Mouse (Mus musculus) myocyte (in vitro differentiated cells): ENCODE measurements around the gene Tanc1. TPM values are rescaled to one million over a fixed set of nuclear protein-coding genes. Genes with fewer than 3 reads are reported as not detected.
A peak's percentile ranks its signal among the peaks of the same experiment; 100 is the strongest.

Experiments
- H3K27me3 ChIP-seq: one replicate; pipeline ENCODE4 v1.6.1; 2011; ENCODE audit not compliant: control insufficient read depth, insufficient read depth, insufficient read length
- H3K36me3 ChIP-seq: one replicate; pipeline ENCODE4 v1.6.1; 2011; ENCODE audit not compliant: control insufficient read depth, insufficient read depth
- H3K4me2 ChIP-seq: one replicate; pipeline ENCODE4 v1.6.1; 2011; ENCODE audit warnings: low read depth, control low read depth
- H3K4me3 ChIP-seq: one replicate; pipeline ENCODE4 v1.5.1; 2011; ENCODE audit warnings: mild to moderate bottlenecking, control low read depth, moderate library complexity
- H3K79me2 ChIP-seq: one replicate; pipeline ENCODE4 v1.6.1; 2011; ENCODE audit not compliant: control insufficient read depth, insufficient read depth
- H3ac ChIP-seq: one replicate; pipeline ENCODE4 v1.6.1; 2011; ENCODE audit not compliant: control insufficient read depth, insufficient read length
- CEBPB ChIP-seq: IDR thresholded peaks from 2 replicates; pipeline ENCODE4 v1.6.1; 2011; ENCODE audit warnings: mild to moderate bottlenecking, moderate library complexity; ENCODE audit not compliant: poor library complexity, insufficient read depth, severe bottlenecking
- E2F4 ChIP-seq: IDR thresholded peaks from one replicate; pipeline ENCODE4 v1.6.1; 2011; ENCODE audit warnings: mild to moderate bottlenecking, control low read depth, moderate library complexity; ENCODE audit not compliant: insufficient read depth
- MAX ChIP-seq: IDR thresholded peaks from one replicate; pipeline ENCODE4 v1.6.1; 2011; ENCODE audit warnings: low read depth, mild to moderate bottlenecking, control low read depth
- MYOD1 ChIP-seq, 3 experiments: IDR thresholded peaks; one replicate each; pipeline ENCODE4 v1.6.1; 2011; ENCODE audit warnings: control low read depth in 2 of 3, low read depth in 2 of 3, mild to moderate bottlenecking in 2 of 3, moderate library complexity in 1 of 3; ENCODE audit not compliant: insufficient read length in 2 of 3, control insufficient read depth in 1 of 3
- MYOG ChIP-seq, 3 experiments: IDR thresholded peaks; one replicate each; pipeline ENCODE4 v1.6.1; 2011; ENCODE audit warnings: control low read depth in 2 of 3, low read depth in 2 of 3, mild to moderate bottlenecking in 2 of 3; ENCODE audit not compliant: insufficient read length in 2 of 3, control insufficient read depth in 1 of 3, insufficient read depth in 1 of 3
- POLR2A ChIP-seq: IDR thresholded peaks from one replicate; pipeline ENCODE4 v1.6.1; 2011; ENCODE audit warnings: low read depth, mild to moderate bottlenecking, control low read depth, moderate library complexity; ENCODE audit not compliant: insufficient read length
- POLR2AphosphoS2 ChIP-seq: IDR thresholded peaks from one replicate; pipeline ENCODE4 v1.6.1; 2011; ENCODE audit warnings: low read depth, control low read depth; ENCODE audit not compliant: insufficient read length
- REST ChIP-seq: IDR thresholded peaks from one replicate; pipeline ENCODE4 v1.6.1; 2011; ENCODE audit warnings: mild to moderate bottlenecking, control low read depth, moderate library complexity; ENCODE audit not compliant: insufficient read depth, insufficient read length
- SRF ChIP-seq: IDR thresholded peaks from one replicate; pipeline ENCODE4 v1.6.1; 2011; ENCODE audit warnings: low read depth; ENCODE audit not compliant: control insufficient read depth, insufficient read length
- TCF12 ChIP-seq: IDR thresholded peaks from one replicate; pipeline ENCODE4 v1.6.1; 2011; ENCODE audit warnings: mild to moderate bottlenecking, control low read depth; ENCODE audit not compliant: poor library complexity, insufficient read depth, severe bottlenecking
- TCF3 ChIP-seq: IDR thresholded peaks from one replicate; pipeline ENCODE4 v1.6.1; 2011; ENCODE audit warnings: low read depth, control low read depth; ENCODE audit not compliant: insufficient read length
- USF1 ChIP-seq: IDR thresholded peaks from one replicate; pipeline ENCODE4 v1.6.1; 2011; ENCODE audit warnings: low read depth, mild to moderate bottlenecking, control low read depth, moderate library complexity
- polyA plus RNA-seq: library from polyadenylated mRNA; unstranded; fragments of >200 nt; fragmentation: generic; extraction: Trizol; gene quantifications from one replicate; pipeline ENCODE4 v1.2.1, GENCODE M21; 2012; ENCODE audit warnings: missing spikeins

Gene Tanc1
- polyA plus RNA-seq, 1 experiment = 24.7 TPM

DNA sequence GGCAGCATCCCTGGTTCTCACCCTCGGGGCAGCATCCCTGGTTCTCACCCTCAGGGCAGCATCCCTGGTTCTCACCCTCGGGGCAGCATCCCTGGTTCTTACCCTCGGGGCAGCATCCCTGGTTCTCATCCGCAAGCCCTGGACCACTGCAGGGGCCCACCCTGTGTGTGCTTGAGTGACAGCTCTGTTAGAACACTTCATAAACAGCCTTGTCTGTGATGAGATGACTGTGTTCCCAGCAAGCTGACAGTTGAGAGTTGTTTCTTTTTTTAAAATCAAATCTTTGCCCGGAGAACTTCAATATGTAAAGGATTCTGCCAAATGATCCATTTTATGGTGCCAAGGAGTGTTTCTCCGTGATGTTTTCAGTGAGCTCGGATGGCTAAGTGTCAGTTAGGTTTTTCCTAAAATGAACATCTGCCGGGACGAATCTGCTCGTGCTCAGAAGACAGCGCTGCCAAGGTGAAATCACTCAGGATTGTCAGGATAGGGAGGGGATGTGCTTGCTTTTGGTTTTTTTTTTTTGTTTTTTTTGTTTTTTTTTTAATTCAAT, 216.3 kb downstream of the Tanc1 start:
- peaks cover 9% of the 10 kb centered on the region for H3K36me3 ChIP-seq
- H3K4me3 ChIP-seq = no peak overlapping the region
- H3K79me2 ChIP-seq = no peaks in the 10 kb centered on the region
- H3K4me2 ChIP-seq = peak overlapping the region; percentile 53
- no peaks in the 10 kb centered on the region for H3K27me3 ChIP-seq
- no peak overlapping the region for H3ac ChIP-seq
- TF ChIP-seq SRF (no peak), TCF3 (no peak), POLR2A (no peak), MAX (no peak), POLR2AphosphoS2 (no peak), CEBPB (no peak), TCF12 (no peak), MYOD1 (IDR thresholded peaks at IDR 0.05; ENCODE audit: control insufficient read depth in 1 of 3, insufficient read length in 2 of 3, low read depth in 2 of 3) (no peak), E2F4 (no peak), USF1 (no peak), MYOG (IDR thresholded peaks at IDR 0.05; ENCODE audit: control insufficient read depth in 1 of 3, insufficient read depth in 1 of 3, insufficient read length in 2 of 3, low read depth in 2 of 3) (no peak), REST (no peak)

DNA sequence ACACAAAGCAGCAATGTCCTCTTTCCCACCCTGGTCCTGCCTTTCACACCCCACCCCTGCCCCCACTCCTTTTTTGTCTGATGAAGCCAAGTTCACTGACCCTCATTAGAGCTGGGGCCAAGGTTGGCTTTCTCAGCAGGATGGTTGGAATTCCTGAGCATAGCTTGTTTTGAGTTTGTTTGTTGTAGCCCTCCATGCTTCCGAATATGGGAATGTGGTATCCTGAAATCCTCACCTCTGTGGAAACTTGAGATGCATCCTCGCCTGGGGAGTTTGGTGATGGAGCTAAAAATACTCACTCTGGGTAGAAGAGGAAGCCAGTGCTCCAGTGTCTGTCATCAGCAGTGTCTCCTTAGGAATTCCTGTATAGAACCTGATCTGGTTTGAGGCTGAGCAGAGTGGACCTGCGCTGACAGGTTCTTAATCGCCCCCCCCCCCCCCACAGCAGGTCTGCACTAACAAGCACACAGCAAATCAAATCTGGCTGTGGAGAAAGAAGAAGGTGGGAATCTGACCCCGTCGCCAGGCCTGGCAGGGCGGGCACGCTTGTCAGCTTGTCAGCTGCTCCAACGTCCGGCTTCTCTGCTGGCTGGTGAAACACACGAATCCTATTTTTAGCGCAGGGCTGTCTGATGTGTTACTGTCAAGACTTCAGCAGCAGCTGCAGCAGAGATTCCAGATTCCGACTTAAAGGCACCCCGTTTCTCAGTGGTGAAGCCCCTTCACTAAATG, 217.1 kb downstream of the Tanc1 start:
- Histone ChIP-seq H3K4me3 (no peak overlapping the region), H3K4me2 (peak overlapping the region; percentile 53), H3K36me3 (peaks cover 15% of the 10 kb centered on the region), H3K27me3 (no peaks in the 10 kb centered on the region), H3ac (no peak overlapping the region), H3K79me2 (no peaks in the 10 kb centered on the region)
- no peak for TF ChIP-seq POLR2AphosphoS2
- peak; percentile 96 for TF ChIP-seq SRF
- TF ChIP-seq MAX = no peak
- TF ChIP-seq USF1 = no peak
- TF ChIP-seq POLR2A = no peak
- no peak for TF ChIP-seq E2F4
- peak; percentile 25 for TF ChIP-seq TCF3
- no peak for TF ChIP-seq REST
- TF ChIP-seq TCF12 = peak; percentile 16
- peak; percentile 84 to 96 (median 84) for TF ChIP-seq MYOG (IDR thresholded peaks at IDR 0.05; ENCODE audit: control insufficient read depth in 1 of 3, insufficient read depth in 1 of 3, insufficient read length in 2 of 3, low read depth in 2 of 3)
- peak; percentile 71 to 90 (median 72) for TF ChIP-seq MYOD1 (IDR thresholded peaks at IDR 0.05; ENCODE audit: control insufficient read depth in 1 of 3, insufficient read length in 2 of 3, low read depth in 2 of 3)

DNA sequence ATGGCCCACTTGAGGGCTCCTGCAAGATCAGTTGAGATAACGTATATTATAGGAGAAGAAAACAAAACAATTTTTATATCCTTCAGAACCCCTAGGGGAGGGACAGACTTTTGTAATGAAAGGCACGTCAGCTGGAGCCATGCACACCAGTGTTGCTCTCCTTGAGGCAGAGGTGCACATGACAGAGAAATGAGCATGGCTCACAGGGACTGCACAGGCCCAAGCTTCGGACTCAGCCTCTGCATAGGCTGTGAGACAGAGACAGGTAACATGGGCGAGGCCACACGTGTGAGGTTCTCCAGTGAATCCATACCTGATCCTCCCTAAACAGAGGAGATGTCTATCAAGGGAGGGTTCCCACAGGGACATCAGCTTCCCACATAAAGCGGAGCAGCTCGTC, 217.9 kb downstream of the Tanc1 start:
- no peak overlapping the region for H3K4me3 ChIP-seq
- no peak for TF ChIP-seq REST
- no peak for TF ChIP-seq POLR2A
- H3K4me2 ChIP-seq = peak overlapping the region; percentile 53
- H3ac ChIP-seq = no peak overlapping the region
- peaks cover 16% of the 10 kb centered on the region for H3K36me3 ChIP-seq
- no peaks in the 10 kb centered on the region for H3K27me3 ChIP-seq
- H3K79me2 ChIP-seq = no peaks in the 10 kb centered on the region

DNA sequence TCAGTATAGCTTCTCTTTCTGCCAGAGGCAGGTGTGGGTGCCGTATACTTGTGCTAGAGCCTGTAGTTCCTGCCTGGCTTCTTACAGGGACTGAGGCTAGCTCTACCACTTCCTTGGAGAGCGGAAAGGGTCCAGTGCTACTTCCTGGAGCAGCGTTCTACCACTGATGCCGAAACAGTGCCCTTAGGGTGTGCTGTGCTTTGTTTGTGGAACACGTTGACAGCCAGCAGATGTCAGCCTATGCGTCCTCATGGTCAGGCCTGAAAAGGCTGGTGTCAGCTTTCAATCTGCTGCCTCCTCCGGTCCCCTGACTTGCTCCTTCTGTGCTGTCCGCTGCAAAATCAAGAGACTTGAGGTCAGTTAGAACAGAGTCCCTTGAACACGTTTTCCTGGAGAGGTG, 218.3 kb downstream of the Tanc1 start:
- no peak overlapping the region for H3K4me3 ChIP-seq
- peak overlapping the region; percentile 4 for H3K4me2 ChIP-seq
- no peak overlapping the region for H3ac ChIP-seq
- TF ChIP-seq CEBPB (no peak), MYOD1 (IDR thresholded peaks at IDR 0.05; ENCODE audit: control insufficient read depth in 1 of 3, insufficient read length in 2 of 3, low read depth in 2 of 3) (peak in 1 of 3 experiments; percentile 35), REST (no peak), USF1 (no peak)
- peaks cover 20% of the 10 kb centered on the region for H3K36me3 ChIP-seq
- no peaks in the 10 kb centered on the region for H3K79me2 ChIP-seq
- no peaks in the 10 kb centered on the region for H3K27me3 ChIP-seq

DNA sequence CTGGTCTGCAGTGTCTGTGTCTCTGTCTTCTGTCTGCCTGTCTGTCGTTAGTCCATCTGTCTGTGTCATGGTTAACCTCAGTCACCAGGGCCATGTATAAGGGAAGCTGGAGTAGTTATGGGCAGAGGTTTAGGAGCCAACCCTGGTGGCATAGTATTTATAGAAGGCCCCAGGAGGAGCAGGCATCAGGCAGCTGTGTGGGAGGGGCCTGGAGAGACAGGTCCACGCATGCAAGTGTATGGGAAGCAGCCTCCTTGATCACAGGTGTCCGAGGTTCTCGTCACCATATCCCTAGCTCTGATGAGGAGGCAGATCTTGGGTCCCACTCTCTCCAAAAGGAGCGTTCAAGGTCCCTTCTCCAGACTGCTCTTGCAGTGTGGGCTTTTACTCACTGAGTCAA, 219.1 kb downstream of the Tanc1 start:
- no peaks in the 10 kb centered on the region for H3K27me3 ChIP-seq
- no peaks in the 10 kb centered on the region for H3K79me2 ChIP-seq
- TF ChIP-seq CEBPB (no peak), E2F4 (no peak), TCF12 (no peak), MYOG (IDR thresholded peaks at IDR 0.05; ENCODE audit: control insufficient read depth in 1 of 3, insufficient read depth in 1 of 3, insufficient read length in 2 of 3, low read depth in 2 of 3) (peak in 1 of 3 experiments; percentile 55), USF1 (no peak), POLR2A (no peak), POLR2AphosphoS2 (no peak), REST (no peak), SRF (no peak), MYOD1 (IDR thresholded peaks at IDR 0.05; ENCODE audit: control insufficient read depth in 1 of 3, insufficient read length in 2 of 3, low read depth in 2 of 3) (peak in 2 of 3 experiments; percentile 1 to 15), TCF3 (no peak), MAX (no peak)
- H3ac ChIP-seq = no peak overlapping the region
- no peak overlapping the region for H3K4me3 ChIP-seq
- H3K36me3 ChIP-seq = peaks cover 27% of the 10 kb centered on the region
- peak overlapping the region; percentile 4 for H3K4me2 ChIP-seq
